Mouse (Mus musculus) ES-Bruce4 (cell line): Measurements from ENCODE around the gene Ldhc. TPM values are rescaled to one million over a fixed set of nuclear protein-coding genes. Genes with fewer than 3 reads are reported as not detected.

Source experiments
- H3K27ac ChIP-seq: 2 replicates; pipeline ENCODE4 v1.5.1; 2012; ENCODE audit warnings: low read length, inconsistent platforms; ENCODE audit not compliant: insufficient read depth
- H3K27me3 ChIP-seq: 2 replicates; pipeline ENCODE4 v1.6.1; 2012; ENCODE audit warnings: mild to moderate bottlenecking, low read length, inconsistent platforms; ENCODE audit not compliant: control insufficient read depth, poor library complexity, insufficient read depth, severe bottlenecking
- H3K36me3 ChIP-seq: 2 replicates; pipeline ENCODE4 v1.6.1; 2012; ENCODE audit warnings: inconsistent platforms, mild to moderate bottlenecking, low read length, moderate library complexity; ENCODE audit not compliant: control insufficient read depth, poor library complexity, insufficient read depth, severe bottlenecking
- H3K4me1 ChIP-seq: one replicate; pipeline ENCODE4 v1.8.1; 2011; ENCODE audit warnings: low read length; ENCODE audit not compliant: control insufficient read depth, insufficient read depth
- H3K4me3 ChIP-seq: 2 replicates; pipeline ENCODE4 v1.5.1; 2011; ENCODE audit warnings: low read depth, mild to moderate bottlenecking, low read length
- H3K9ac ChIP-seq: 2 replicates; pipeline ENCODE4 v1.6.1; 2012; ENCODE audit warnings: low read depth, mild to moderate bottlenecking, inconsistent platforms; ENCODE audit not compliant: poor library complexity, severe bottlenecking
- H3K9me3 ChIP-seq: replicated peaks from 2 replicates; pipeline ENCODE4 v1.6.1; 2012; ENCODE audit warnings: mild to moderate bottlenecking, low read length, inconsistent platforms; ENCODE audit not compliant: control insufficient read depth, poor library complexity, insufficient read depth, severe bottlenecking
- CTCF ChIP-seq: IDR thresholded peaks from one replicate; pipeline ENCODE4 v1.8.1; 2011; ENCODE audit warnings: low read depth, low read length
- EP300 ChIP-seq: IDR thresholded peaks from 2 replicates; pipeline ENCODE4 v1.6.1; 2011; ENCODE audit warnings: low read depth, low read length; ENCODE audit not compliant: insufficient read depth
- POLR2A ChIP-seq: IDR thresholded peaks from one replicate; pipeline ENCODE4 v1.8.1; 2011; ENCODE audit warnings: low read length; ENCODE audit not compliant: insufficient read depth
- polyA plus RNA-seq: library from polyadenylated mRNA; stranded (reverse); fragments of >200 nt; gene quantifications from 2 replicates; pipeline ENCODE4 v1.2.4, GENCODE M21; 2011; ENCODE audit warnings: low read depth; ENCODE audit not compliant: missing spikeins, insufficient read depth, insufficient read length

The Ldhc gene
- polyA plus RNA-seq, 1 experiment = 0.57 TPM

- H3K4me1 ChIP-seq = peaks cover 16% of the 10 kb centered on the region
- no peaks in the 10 kb centered on the region for H3K9me3 ChIP-seq
- no peak overlapping the region for H3K27ac ChIP-seq
- H3K9ac ChIP-seq = no peak overlapping the region
- no peak for TF ChIP-seq EP300
- no peaks in the 10 kb centered on the region for H3K27me3 ChIP-seq
- H3K4me3 ChIP-seq = no peak overlapping the region
- no peaks in the 10 kb centered on the region for H3K36me3 ChIP-seq
Measured at GRCm38 (mm10) chr7:46840326-46840725, 20.7 kb upstream of the Ldhc start.

- H3K27me3 ChIP-seq = no peaks in the 10 kb centered on the region
- H3K4me1 ChIP-seq = peaks cover 16% of the 10 kb centered on the region
- H3K4me3 ChIP-seq = no peak within 1 kb of the TSS
- TF ChIP-seq EP300 = no peak
- TF ChIP-seq POLR2A = no peak
- no peak for TF ChIP-seq CTCF
- no peaks in the 10 kb centered on the region for H3K9me3 ChIP-seq
- no peak within 1 kb of the TSS for H3K27ac ChIP-seq
- no peaks in the 10 kb centered on the region for H3K36me3 ChIP-seq
- no peak within 1 kb of the TSS for H3K9ac ChIP-seq
Measured at GRCm38 (mm10) chr7:46840787-46841525, 20.0 kb upstream of the Ldhc start, which contains the start of gene Ldha. TSS of gene Ldha (plus strand) at chr7:46841475.

GRCm38 (mm10) chr7:46842278-46842677 is 18.7 kb upstream of the Ldhc start:
- no peak for TF ChIP-seq CTCF
- TF ChIP-seq EP300 = no peak
- no peak for TF ChIP-seq POLR2A
- Histone ChIP-seq H3K9ac (no peak overlapping the region), H3K9me3 (no peaks in the 10 kb centered on the region), H3K36me3 (no peaks in the 10 kb centered on the region), H3K4me1 (peaks cover 16% of the 10 kb centered on the region), H3K27ac (no peak overlapping the region), H3K4me3 (no peak overlapping the region), H3K27me3 (no peaks in the 10 kb centered on the region)

GRCm38 (mm10) chr7:46843576-46843975 is 17.4 kb upstream of the Ldhc start:
- TF ChIP-seq CTCF (no peak), POLR2A (no peak), EP300 (no peak)
- Histone ChIP-seq H3K9ac (no peak overlapping the region), H3K27me3 (no peaks in the 10 kb centered on the region), H3K4me1 (peaks cover 16% of the 10 kb centered on the region), H3K36me3 (peaks cover 8% of the 10 kb centered on the region), H3K9me3 (no peaks in the 10 kb centered on the region), H3K4me3 (no peak overlapping the region), H3K27ac (no peak overlapping the region)

- Histone ChIP-seq H3K9me3 (no peaks in the 10 kb centered on the region), H3K27ac (peak overlapping the region; percentile 17), H3K27me3 (no peaks in the 10 kb centered on the region), H3K4me1 (peaks cover 9% of the 10 kb centered on the region), H3K36me3 (peaks cover 23% of the 10 kb centered on the region), H3K4me3 (peak overlapping the region; percentile 98), H3K9ac (peak overlapping the region; percentile 81)
- TF ChIP-seq EP300 = peak; percentile 38; the same call in 1 of the 2 replicates
- peak; percentile 89 for TF ChIP-seq POLR2A
- TF ChIP-seq CTCF = no peak
Measured at GRCm38 (mm10) chr7:46845211-46845977, 15.6 kb upstream of the Ldhc start.

GRCm38 (mm10) chr7:46845978-46846485 is 15.0 kb upstream of the Ldhc start:
- Histone ChIP-seq H3K4me3 (peak overlapping the region; percentile 98), H3K36me3 (peaks cover 27% of the 10 kb centered on the region), H3K9me3 (no peaks in the 10 kb centered on the region), H3K9ac (peak overlapping the region; percentile 81), H3K27ac (peak overlapping the region; percentile 17), H3K27me3 (no peaks in the 10 kb centered on the region), H3K4me1 (peaks cover 5% of the 10 kb centered on the region)
- TF ChIP-seq POLR2A (no peak), CTCF (no peak), EP300 (no peak)
